8 mouse cellular contexts compared by ENCODE assay signal in the genomic region with DNA sequence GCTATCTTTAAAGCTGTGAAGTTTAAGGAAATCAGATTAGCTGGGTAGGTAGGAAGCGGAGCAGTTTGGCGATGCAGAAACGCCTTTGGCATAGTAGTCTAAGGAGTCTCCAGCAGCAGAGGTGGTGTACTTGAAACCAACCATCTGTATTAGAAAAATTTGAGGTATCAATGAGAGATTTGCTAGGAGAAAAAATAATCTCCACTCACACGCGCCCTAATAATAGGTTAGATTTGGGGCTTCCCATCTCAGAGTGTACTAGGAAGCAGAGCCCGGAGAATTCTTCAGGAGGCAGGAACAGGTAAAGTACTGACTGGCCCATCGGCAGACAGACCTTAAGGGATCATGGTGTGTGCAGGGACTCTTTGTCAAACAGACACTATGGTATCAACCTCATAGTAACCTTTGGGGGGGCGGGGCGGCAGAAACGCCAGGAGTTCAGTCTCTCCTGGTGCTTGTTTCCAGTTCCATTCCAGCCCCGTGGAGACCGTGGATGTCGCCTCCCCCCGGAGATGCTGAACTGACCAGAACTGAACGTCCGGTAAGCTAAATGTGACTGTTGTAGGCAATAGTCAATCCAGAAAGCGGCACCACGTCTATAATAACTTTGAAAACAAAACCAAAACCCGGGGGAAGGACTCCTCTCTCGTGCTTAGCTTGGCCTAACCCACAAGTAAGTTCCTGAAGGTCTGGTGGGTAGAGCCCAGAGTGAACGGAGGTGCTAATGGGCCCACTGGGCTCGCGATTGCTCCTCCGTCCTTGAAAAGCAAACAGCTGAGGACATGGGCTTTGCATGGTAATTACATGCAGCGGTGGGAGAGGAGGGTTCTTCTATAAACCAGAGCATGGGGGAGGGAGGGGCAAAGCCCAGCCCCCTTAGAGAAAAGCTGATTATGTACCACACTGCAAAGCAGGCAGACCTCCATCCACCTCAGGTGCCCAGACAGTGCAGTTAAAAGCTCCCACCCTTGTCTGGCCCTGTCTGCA. TPM values are rescaled to one million over a fixed set of nuclear protein-coding genes. Genes with fewer than 3 reads are reported as not detected.
A peak's percentile ranks its signal among the peaks of the same experiment; 100 is the strongest.
DNase-seq lines count a peak whose midpoint lies in the region; ATAC-seq and TF ChIP-seq lines count a peak whose summit lies in the region.

No protein-coding gene starts in this region.

- H3K4me1 ChIP-seq in kidney, embryonic 16.5 days (ENCODE audit: insufficient read depth, low read length), result peaks cover 21% of the 10 kb centered on the region
- peaks cover 3% of the 10 kb centered on the region; the same call in 1 of the 2 replicates for H3K4me1 ChIP-seq in intestine, postnatal 0 days (replicated peaks; ENCODE audit: control insufficient read depth, insufficient read depth, low read length)

- 11% methylated on average over 25 of the region's 25 CpGs for WGBS in kidney, embryonic 16.5 days
- WGBS in intestine, postnatal 0 days, result 21% methylated on average over 25 of the region's 25 CpGs

- no peaks in the 10 kb centered on the region for H3K9me3 ChIP-seq in kidney, embryonic 16.5 days (ENCODE audit: low read length)
- H3K9me3 ChIP-seq in intestine, postnatal 0 days (ENCODE audit: control insufficient read depth), result no peaks in the 10 kb centered on the region

- no peak overlapping the region for H3K27ac ChIP-seq in kidney, embryonic 16.5 days (ENCODE audit: low read length)
- H3K27ac ChIP-seq in intestine, postnatal 0 days (ENCODE audit: low read depth, low read length), result no peak overlapping the region

- peak overlapping the region; percentile 70 for H3K9ac ChIP-seq in kidney, embryonic 16.5 days (replicated peaks; ENCODE audit: low read length)
- H3K9ac ChIP-seq in intestine, postnatal 0 days (ENCODE audit: low read depth, low read length), result 0 out of 2 replicates have a peak overlapping the region, but pooled peaks have one; percentile 57

- no peak for DNase-seq in kidney, adult 18-20 months
- peak; percentile 33 for DNase-seq in embryo, embryonic 9.5 days (ENCODE audit: extremely low spot score)
- no peak for DNase-seq in cerebellum, postnatal 36 days
- DNase-seq in adrenal gland, postnatal 25 days, result no peak
- DNase-seq in cerebellum, postnatal 4 days (ENCODE audit: low spot score in 2 of 2), result no peak

- H3K4me2 ChIP-seq in kidney, embryonic 16.5 days (replicated peaks; ENCODE audit: low read depth, low read length), result peak overlapping the region; percentile 86
- H3K4me2 ChIP-seq in intestine, postnatal 0 days (replicated peaks; ENCODE audit: low read depth), result peak overlapping the region; percentile 92

- H3K27me3 ChIP-seq in kidney, embryonic 16.5 days (ENCODE audit: insufficient read depth, low read length), result peaks cover 11% of the 10 kb centered on the region; the same call in 1 of the 2 replicates
- H3K27me3 ChIP-seq in intestine, postnatal 0 days (replicated peaks; ENCODE audit: control insufficient read depth, insufficient read depth, low read length), result 0 out of 2 replicates have a peak, but pooled peaks cover 4% of the 10 kb centered on the region

- TF ChIP-seq CTCF in intestine, postnatal 0 days (IDR thresholded peaks at IDR 0.05; ENCODE audit: low read depth), result no peak

- H3K36me3 ChIP-seq in kidney, embryonic 16.5 days (ENCODE audit: insufficient read depth, low read length), result no peaks in the 10 kb centered on the region
- H3K36me3 ChIP-seq in intestine, postnatal 0 days (ENCODE audit: control insufficient read depth, insufficient read depth), result no peaks in the 10 kb centered on the region

- H3K4me3 ChIP-seq in kidney, embryonic 16.5 days (ENCODE audit: low read length), result peak overlapping the region; percentile 59
- peak overlapping the region; percentile 68 for H3K4me3 ChIP-seq in intestine, postnatal 0 days (ENCODE audit: low read depth, low read length)

- no peak; the same call in 1 of the 2 replicates for ATAC-seq in kidney, embryonic 16.5 days (ENCODE audit: low FRiP score, low TSS enrichment)
- ATAC-seq in intestine, postnatal 0 days, result no peak
- ATAC-seq in monocyte, adult 5-6 weeks (replicated peaks; ENCODE audit: insufficient number of reproducible peaks, low FRiP score, low TSS enrichment, poor library complexity, severe bottlenecking), result 0 out of 2 replicates have a peak, but pooled peaks have one; percentile 21

RNA-seq across cellular contexts. Expression of a gene that starts 1.0 kb away (rescaled TPM):
- polyA plus RNA-seq in kidney, embryonic 16.5 days (2015; fragmentation: Nextera tagmentation; extraction: Ambion mirVana), result 14.2 and 17.4 TPM in 2 replicates
- polyA plus RNA-seq in intestine, postnatal 0 days (2015; fragmentation: Nextera tagmentation; extraction: Ambion mirVana), result 2.7 and 3.1 TPM in 2 replicates
- total RNA-seq in monocyte, adult 5-6 weeks (2017), result not detected in 3 replicates
- total RNA-seq in adrenal gland, postnatal 25 days (2021), result 5.5 and 6.3 TPM in 2 replicates

RNA-seq across cellular contexts. Expression of a gene that starts 15.8 kb away (rescaled TPM):
- polyA plus RNA-seq in kidney, embryonic 16.5 days (2015; fragmentation: Nextera tagmentation; extraction: Ambion mirVana), result 8.9 and 10.5 TPM in 2 replicates
- 2.8 and 3.6 TPM in 2 replicates for polyA plus RNA-seq in intestine, postnatal 0 days (2015; fragmentation: Nextera tagmentation; extraction: Ambion mirVana)
- total RNA-seq in monocyte, adult 5-6 weeks (2017), result 21.4 to 41.3 TPM (median 32.1 TPM) in 3 replicates
- total RNA-seq in adrenal gland, postnatal 25 days (2021), result 11.4 and 20.3 TPM in 2 replicates

RNA-seq across cellular contexts. Expression of a gene that starts 41.2 kb away (rescaled TPM):
- 201 and 230 TPM in 2 replicates for polyA plus RNA-seq in kidney, embryonic 16.5 days (2015; fragmentation: Nextera tagmentation; extraction: Ambion mirVana)
- 55.2 and 56.6 TPM in 2 replicates for polyA plus RNA-seq in intestine, postnatal 0 days (2015; fragmentation: Nextera tagmentation; extraction: Ambion mirVana)
- total RNA-seq in monocyte, adult 5-6 weeks (2017), result 23.5 to 99.5 TPM (median 37.3 TPM) in 3 replicates
- total RNA-seq in adrenal gland, postnatal 25 days (2021), result 124 and 136 TPM in 2 replicates

RNA-seq across cellular contexts. Expression of a gene that starts 42.5 kb away (rescaled TPM):
- polyA plus RNA-seq in kidney, embryonic 16.5 days (2015; fragmentation: Nextera tagmentation; extraction: Ambion mirVana), result 115 and 120 TPM in 2 replicates
- 165 and 173 TPM in 2 replicates for polyA plus RNA-seq in intestine, postnatal 0 days (2015; fragmentation: Nextera tagmentation; extraction: Ambion mirVana)
- total RNA-seq in monocyte, adult 5-6 weeks (2017), result 14.6 to 31.3 TPM (median 19.6 TPM) in 3 replicates
- 88.4 and 110 TPM in 2 replicates for total RNA-seq in adrenal gland, postnatal 25 days (2021)
